Mouse (Mus musculus) limb, embryonic 13.5 days (tissue): ENCODE measurements around the gene Syt17. TPM values are rescaled to one million over a fixed set of nuclear protein-coding genes. Genes with fewer than 3 reads are reported as not detected.

Experiments used
- polyA plus RNA-seq: library from polyadenylated mRNA; unstranded; fragments of >200 nt; fragmentation: Nextera tagmentation; extraction: Ambion mirVana; gene quantifications from 2 replicates; pipeline ENCODE4 v1.2.1, GENCODE M21; 2015

The Syt17 gene
- polyA plus RNA-seq, 1 experiment from 2014 or later, result 1.8 TPM

Other genes with a start within 250 kb of the Syt17 start
- 20.8 and 21.2 TPM in 2 replicates for gene Smg1, start 204.6 kb downstream of the Syt17 start, polyA plus RNA-seq
- 6.1 and 6.4 TPM in 2 replicates for gene Itpripl2, start 43.8 kb upstream of the Syt17 start, polyA plus RNA-seq
- gene Coq7, start 85.1 kb upstream of the Syt17 start, polyA plus RNA-seq, result 86.3 and 96.7 TPM in 2 replicates
- 3.6 TPM in 2 replicates for gene Tmc7, start 136.5 kb upstream of the Syt17 start, polyA plus RNA-seq
- gene Tmc5, start 149.1 kb upstream of the Syt17 start, polyA plus RNA-seq, result 0.08 and 0.10 TPM in 2 replicates